Mouse (Mus musculus): Measurements from ENCODE around the gene Rasal3.

Gene Rasal3

GRCm38 (mm10) chr17:32403417-32403816 lies at the start of gene Rasal3:
Gene Rasal3, minus strand, starts transcription at chr17:32403583.
- DNase-seq = peak; percentile 26

GRCm38 (mm10) chr17:32452482-32452881 lies 49.1 kb upstream of the Rasal3 start, which contains the start of gene Cyp4f39:
Gene Cyp4f39, plus strand, starts transcription at chr17:32452723.
- peak; percentile 39 for DNase-seq

GRCm38 (mm10) chr17:32450844-32451537 lies 47.6 kb upstream of the Rasal3 start:
- DNase-seq = peak; percentile 30

- DNase-seq = no peak
These were observed 45.7 kb upstream of the Rasal3 start for GRCm38 (mm10) chr17:32449042-32449441.

GRCm38 (mm10) chr17:32447195-32447594 lies 43.8 kb upstream of the Rasal3 start:
- no peak for DNase-seq

- DNase-seq = peak; percentile 14
These were observed 41.6 kb upstream of the Rasal3 start for GRCm38 (mm10) chr17:32445016-32445415.

GRCm38 (mm10) chr17:32443245-32443644 lies 39.9 kb upstream of the Rasal3 start:
- no peak for DNase-seq

GRCm38 (mm10) chr17:32437106-32437505 lies 33.7 kb upstream of the Rasal3 start:
- no peak for DNase-seq

GRCm38 (mm10) chr17:32435151-32435550 lies 31.8 kb upstream of the Rasal3 start:
- DNase-seq = no peak

- peak; percentile 53 for DNase-seq
These were observed 30.9 kb upstream of the Rasal3 start for GRCm38 (mm10) chr17:32434324-32434723.

- peak; percentile 35 for DNase-seq
These were observed 28.6 kb upstream of the Rasal3 start for GRCm38 (mm10) chr17:32431972-32432371.

GRCm38 (mm10) chr17:32426610-32427009 lies 23.2 kb upstream of the Rasal3 start:
- DNase-seq = no peak

GRCm38 (mm10) chr17:32424034-32424433 lies 20.7 kb upstream of the Rasal3 start, which contains the start of gene Pglyrp2:
Gene Pglyrp2, minus strand, starts transcription at chr17:32424167.
- peak; percentile 25 for DNase-seq

- DNase-seq = no peak
These were observed 17.4 kb upstream of the Rasal3 start for GRCm38 (mm10) chr17:32420781-32421180.

- no peak for DNase-seq
These were observed 16.6 kb upstream of the Rasal3 start for GRCm38 (mm10) chr17:32419989-32420388.

GRCm38 (mm10) chr17:32416771-32417170 lies 13.4 kb upstream of the Rasal3 start:
- DNase-seq = no peak

GRCm38 (mm10) chr17:32415417-32416020 lies 12.1 kb upstream of the Rasal3 start:
- no peak for DNase-seq

- DNase-seq = no peak
These were observed 8.5 kb upstream of the Rasal3 start for GRCm38 (mm10) chr17:32411898-32412297.

GRCm38 (mm10) chr17:32402779-32403157 lies 615 bp downstream of the Rasal3 start:
- DNase-seq = peak; percentile 30

- DNase-seq = no peak
These were observed 1.2 kb downstream of the Rasal3 start for GRCm38 (mm10) chr17:32402011-32402778.

- DNase-seq = no peak
These were observed 7.1 kb downstream of the Rasal3 start for GRCm38 (mm10) chr17:32396266-32396665.

- DNase-seq = no peak
These were observed 9.4 kb downstream of the Rasal3 start for GRCm38 (mm10) chr17:32393944-32394343.

GRCm38 (mm10) chr17:32389101-32389659 lies 14.2 kb downstream of the Rasal3 start, which contains the start of gene Wiz:
Gene Wiz, minus strand, starts transcription at chr17:32389439.
- DNase-seq = peak; percentile 97

Data from lung, postnatal 36 days (tissue).